Mouse (Mus musculus) stomach, postnatal 0 days (tissue): ENCODE data around the gene Zdhhc19. TPM values are rescaled to one million over a fixed set of nuclear protein-coding genes. Genes with fewer than 3 reads are reported as not detected.

Experiments used
- ATAC-seq: fragments of 200-750 bp; cut with Nextera tagmentation; 2 replicates; pipeline ENCODE4 v1.8.0; 2017; ENCODE audit not compliant: low FRiP score, low TSS enrichment
- DNase-seq: peaks from one replicate; pipeline ENCODE4 v3.0.0-alpha.2; 2016; ENCODE audit warnings: low spot score
- H3K27ac ChIP-seq: fragments of 300-500 bp; sonication (generic); replicated peaks from 2 replicates; pipeline ENCODE4 v1.5.1; 2014; ENCODE audit warnings: mild to moderate bottlenecking, control low read depth
- H3K27me3 ChIP-seq: fragments of 300-500 bp; sonication (generic); 2 replicates; pipeline ENCODE4 v1.6.1; 2014; ENCODE audit warnings: low read length; ENCODE audit not compliant: control insufficient read depth, insufficient read depth
- H3K36me3 ChIP-seq: fragments of 300-500 bp; sonication (generic); 2 replicates; pipeline ENCODE4 v1.6.1; 2014; ENCODE audit warnings: low read length, mixed read lengths; ENCODE audit not compliant: control insufficient read depth, insufficient read depth
- H3K4me1 ChIP-seq: fragments of 300-500 bp; sonication (generic); replicated peaks from 2 replicates; pipeline ENCODE4 v1.6.1; 2014; ENCODE audit warnings: antibody characterized with exemption; ENCODE audit not compliant: control insufficient read depth, insufficient read depth
- H3K4me2 ChIP-seq: fragments of 300-500 bp; sonication (generic); replicated peaks from 2 replicates; pipeline ENCODE4 v1.6.1; 2014; ENCODE audit warnings: low read depth, mild to moderate bottlenecking, control low read depth, moderate library complexity
- H3K4me3 ChIP-seq: fragments of 300-500 bp; sonication (generic); 2 replicates; pipeline ENCODE4 v1.5.1; 2014; ENCODE audit warnings: low read depth, low read length, control low read depth
- H3K9ac ChIP-seq: fragments of 300-500 bp; sonication (generic); 2 replicates; pipeline ENCODE4 v1.6.1; 2014; ENCODE audit warnings: mild to moderate bottlenecking, low read length, control low read depth, mixed read lengths
- H3K9me3 ChIP-seq: fragments of 300-500 bp; sonication (generic); 2 replicates; pipeline ENCODE4 v1.6.1; 2016; ENCODE audit warnings: low read length; ENCODE audit not compliant: control insufficient read depth
- CTCF ChIP-seq: IDR thresholded peaks from 2 replicates; pipeline ENCODE4 v1.5.1; 2016; ENCODE audit warnings: antibody characterized with exemption, low read depth, mild to moderate bottlenecking, moderate library complexity
- EP300 ChIP-seq: optimal IDR thresholded peaks from 2 replicates; pipeline ENCODE3; 2016; ENCODE audit warnings: antibody characterized with exemption
- WGBS: fragments of 180-500 bp; shearing (Covaris S2); extraction: QIAGEN DNeasy Blood & Tissue Kit; methylation state at CpG from one replicate; pipeline ENCODE4 v1.1.7; 2014; 5-methylcytosine and 5-hydroxymethylcytosine counted together
- polyA plus RNA-seq: library from polyadenylated mRNA; unstranded; fragments of >200 nt; fragmentation: Nextera tagmentation; extraction: Ambion mirVana; gene quantifications from 2 replicates; pipeline ENCODE4 v1.2.1, GENCODE M21; 2015

Zdhhc19 gene
- polyA plus RNA-seq, 1 experiment from 2014 or later, result not detected

GRCm38 (mm10) chr16:32567282-32567681 is 71.2 kb downstream of the Zdhhc19 start:
- H3K36me3 ChIP-seq, result no peaks in the 10 kb centered on the region
- no peak overlapping the region for H3K27ac ChIP-seq
- no peaks in the 10 kb centered on the region for H3K27me3 ChIP-seq
- WGBS, result 56% methylated on average over 4 of the region's 4 CpGs
- TF ChIP-seq CTCF (no peak), EP300 (no peak)
- H3K4me2 ChIP-seq, result no peak overlapping the region
- no peak overlapping the region for H3K9ac ChIP-seq
- no peaks in the 10 kb centered on the region for H3K4me1 ChIP-seq
- no peak for ATAC-seq
- H3K4me3 ChIP-seq, result no peak overlapping the region
- no peak for DNase-seq
- H3K9me3 ChIP-seq, result no peaks in the 10 kb centered on the region

- no peak overlapping the region for H3K4me2 ChIP-seq
These were observed 72.3 kb downstream of the Zdhhc19 start for GRCm38 (mm10) chr16:32568401-32568800.

GRCm38 (mm10) chr16:32570042-32570441 is 74.0 kb downstream of the Zdhhc19 start:
- Histone ChIP-seq H3K27me3 (no peaks in the 10 kb centered on the region), H3K4me1 (no peaks in the 10 kb centered on the region), H3K27ac (no peak overlapping the region), H3K9ac (no peak overlapping the region), H3K9me3 (no peaks in the 10 kb centered on the region), H3K36me3 (no peaks in the 10 kb centered on the region), H3K4me2 (no peak overlapping the region), H3K4me3 (no peak overlapping the region)
- WGBS, result 66% methylated on average over 3 of the region's 3 CpGs
- TF ChIP-seq EP300, result no peak
- no peak for TF ChIP-seq CTCF
- DNase-seq (no peak), ATAC-seq (no peak)

More at GRCm38 (mm10) chr16:32568401-32568800, 72.3 kb downstream of the Zdhhc19 start:
- H3K27me3 ChIP-seq, result no peaks in the 10 kb centered on the region
- H3K9me3 ChIP-seq, result no peaks in the 10 kb centered on the region
- H3K36me3 ChIP-seq, result no peaks in the 10 kb centered on the region
- DNase-seq (peak; percentile 46), ATAC-seq (peak; percentile 77; the same call in 1 of the 2 replicates)
- no peak overlapping the region for H3K9ac ChIP-seq
- H3K4me3 ChIP-seq, result no peak overlapping the region
- 49% methylated on average over 6 of the region's 6 CpGs for WGBS
- H3K4me1 ChIP-seq, result no peaks in the 10 kb centered on the region
- TF ChIP-seq EP300, result no peak
- no peak for TF ChIP-seq CTCF
- H3K27ac ChIP-seq, result no peak overlapping the region

GRCm38 (mm10) chr16:32572528-32572927 is 76.5 kb downstream of the Zdhhc19 start:
- Histone ChIP-seq H3K4me2 (no peak overlapping the region), H3K4me1 (no peaks in the 10 kb centered on the region), H3K36me3 (no peaks in the 10 kb centered on the region), H3K27me3 (no peaks in the 10 kb centered on the region), H3K27ac (no peak overlapping the region), H3K9me3 (no peaks in the 10 kb centered on the region), H3K4me3 (no peak overlapping the region), H3K9ac (no peak overlapping the region)
- 76% methylated on average over 4 of the region's 4 CpGs for WGBS
- TF ChIP-seq CTCF, result no peak
- TF ChIP-seq EP300, result no peak
- ATAC-seq (no peak), DNase-seq (no peak)

GRCm38 (mm10) chr16:32586482-32586881 is 90.4 kb downstream of the Zdhhc19 start:
- H3K27ac ChIP-seq, result no peak overlapping the region
- H3K4me1 ChIP-seq, result no peaks in the 10 kb centered on the region
- no peaks in the 10 kb centered on the region for H3K36me3 ChIP-seq
- no peak for TF ChIP-seq CTCF
- no peak for TF ChIP-seq EP300
- no peak overlapping the region for H3K4me2 ChIP-seq
- no peak overlapping the region for H3K4me3 ChIP-seq
- no peaks in the 10 kb centered on the region for H3K9me3 ChIP-seq
- ATAC-seq (no peak), DNase-seq (no peak)
- H3K9ac ChIP-seq, result no peak overlapping the region
- 88% methylated on average over 4 of the region's 4 CpGs for WGBS
- no peaks in the 10 kb centered on the region for H3K27me3 ChIP-seq

GRCm38 (mm10) chr16:32588568-32588967 is 92.5 kb downstream of the Zdhhc19 start:
- Histone ChIP-seq H3K4me1 (no peaks in the 10 kb centered on the region), H3K9me3 (no peaks in the 10 kb centered on the region), H3K9ac (no peak overlapping the region), H3K27me3 (no peaks in the 10 kb centered on the region), H3K36me3 (no peaks in the 10 kb centered on the region), H3K4me3 (no peak overlapping the region), H3K4me2 (no peak overlapping the region), H3K27ac (no peak overlapping the region)
- 87% methylated on average over 3 of the region's 3 CpGs for WGBS
- TF ChIP-seq CTCF (no peak), EP300 (no peak)
- DNase-seq, result no peak
- ATAC-seq, result no peak
